Mouse (Mus musculus): ENCODE data around the gene Klf12. TPM values are rescaled to one million over a fixed set of nuclear protein-coding genes. Genes with fewer than 3 reads are reported as not detected.

Gene Klf12
- polyA plus RNA-seq, 1 experiment from 2014 or later = 45.1 TPM

- H3K4me1 ChIP-seq = no peaks in the 10 kb centered on the region
- H3K9me3 ChIP-seq = no peaks in the 10 kb centered on the region
- 94% methylated on average over 8 of the region's 8 CpGs for WGBS
- H3K27me3 ChIP-seq = no peaks in the 10 kb centered on the region
- no peak overlapping the region for H3K4me3 ChIP-seq
- H3K36me3 ChIP-seq = 0 out of 2 replicates have a peak, but pooled peaks cover 3% of the 10 kb centered on the region
- H3K27ac ChIP-seq (replicated peaks) = no peak overlapping the region
- no peak for ATAC-seq (replicated peaks)
- H3K4me2 ChIP-seq (replicated peaks) = no peak overlapping the region
- no peak overlapping the region for H3K9ac ChIP-seq (replicated peaks)
These were observed 87.3 kb downstream of the Klf12 start for GRCm38 (mm10) chr14:100197199-100197598.

- H3K9ac ChIP-seq (replicated peaks) = no peak overlapping the region
- H3K27me3 ChIP-seq = no peaks in the 10 kb centered on the region
- H3K4me1 ChIP-seq = no peaks in the 10 kb centered on the region
- H3K36me3 ChIP-seq = no peaks in the 10 kb centered on the region
- no peak overlapping the region for H3K27ac ChIP-seq (replicated peaks)
- WGBS = 86% methylated on average over 11 of the region's 11 CpGs
- ATAC-seq (replicated peaks) = no peak
- no peak overlapping the region for H3K4me2 ChIP-seq (replicated peaks)
- no peak overlapping the region for H3K4me3 ChIP-seq
- no peaks in the 10 kb centered on the region for H3K9me3 ChIP-seq
These were observed 94.8 kb downstream of the Klf12 start for GRCm38 (mm10) chr14:100189490-100190197.

DNA sequence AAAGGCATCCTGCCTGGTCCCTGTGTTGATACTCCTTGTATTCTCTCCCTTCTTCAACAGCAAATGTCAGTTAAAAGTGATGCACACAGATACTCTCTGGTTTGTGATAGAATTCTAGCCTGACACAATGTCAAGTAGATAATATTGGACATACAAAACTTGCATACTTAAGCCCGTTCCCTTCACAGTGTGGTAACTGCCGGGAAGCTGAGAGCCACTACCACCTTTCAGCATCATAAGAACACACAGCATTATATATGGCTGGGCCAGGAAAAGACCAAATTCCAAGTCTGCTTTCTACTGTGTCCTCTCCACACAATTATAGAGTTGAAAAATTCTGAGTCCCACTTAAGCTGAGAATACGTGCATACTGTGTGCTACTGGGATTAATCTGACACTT lies 97.1 kb downstream of the Klf12 start:
- 34% methylated on average over 3 of the region's 3 CpGs for WGBS
- H3K27me3 ChIP-seq = no peaks in the 10 kb centered on the region
- no peak overlapping the region for H3K4me3 ChIP-seq
- H3K36me3 ChIP-seq = no peaks in the 10 kb centered on the region
- no peaks in the 10 kb centered on the region for H3K9me3 ChIP-seq
- no peak overlapping the region for H3K27ac ChIP-seq (replicated peaks)
- H3K4me1 ChIP-seq = no peaks in the 10 kb centered on the region
- no peak overlapping the region for H3K4me2 ChIP-seq (replicated peaks)
- H3K9ac ChIP-seq (replicated peaks) = no peak overlapping the region
- ATAC-seq (replicated peaks) = no peak

- ATAC-seq (replicated peaks) = no peak
- no peak overlapping the region for H3K4me3 ChIP-seq
- H3K9me3 ChIP-seq = no peaks in the 10 kb centered on the region
- no peak overlapping the region for H3K9ac ChIP-seq (replicated peaks)
- H3K27me3 ChIP-seq = no peaks in the 10 kb centered on the region
- peaks cover 5% of the 10 kb centered on the region; the same call in 1 of the 2 replicates for H3K4me1 ChIP-seq
- WGBS = 80% methylated on average over 3 of the region's 3 CpGs
- H3K36me3 ChIP-seq = no peaks in the 10 kb centered on the region
- no peak overlapping the region for H3K27ac ChIP-seq (replicated peaks)
- no peak overlapping the region for H3K4me2 ChIP-seq (replicated peaks)
These were observed 106.7 kb downstream of the Klf12 start for GRCm38 (mm10) chr14:100177796-100178195.

DNA sequence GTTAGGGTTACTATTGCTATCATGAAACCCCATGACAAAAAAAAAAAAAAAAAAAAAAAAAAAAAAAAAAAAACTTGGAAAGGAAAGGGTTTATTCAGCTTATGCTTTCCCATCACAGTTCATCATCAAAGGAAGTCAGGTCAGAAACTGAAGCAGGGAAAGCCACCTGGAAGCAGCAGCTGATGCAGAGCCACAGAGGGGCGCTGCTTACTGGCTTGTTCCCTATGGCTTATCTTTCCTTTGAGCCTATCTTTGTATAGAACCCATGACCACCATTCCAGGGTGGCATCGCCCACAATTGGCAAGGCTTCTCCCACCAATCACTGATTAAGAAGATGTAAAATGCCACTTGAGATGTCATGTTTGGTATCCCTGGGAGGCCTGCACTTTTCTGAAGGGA lies 119.4 kb downstream of the Klf12 start:
- Histone ChIP-seq H3K9me3 (no peaks in the 10 kb centered on the region), H3K4me2 (replicated peaks) (no peak overlapping the region), H3K9ac (replicated peaks) (no peak overlapping the region), H3K4me3 (no peak overlapping the region), H3K4me1 (no peaks in the 10 kb centered on the region), H3K27ac (replicated peaks) (no peak overlapping the region), H3K36me3 (no peaks in the 10 kb centered on the region), H3K27me3 (no peaks in the 10 kb centered on the region)
- no peak for ATAC-seq (replicated peaks)
- 96% methylated on average over 2 of the region's 2 CpGs for WGBS

DNA sequence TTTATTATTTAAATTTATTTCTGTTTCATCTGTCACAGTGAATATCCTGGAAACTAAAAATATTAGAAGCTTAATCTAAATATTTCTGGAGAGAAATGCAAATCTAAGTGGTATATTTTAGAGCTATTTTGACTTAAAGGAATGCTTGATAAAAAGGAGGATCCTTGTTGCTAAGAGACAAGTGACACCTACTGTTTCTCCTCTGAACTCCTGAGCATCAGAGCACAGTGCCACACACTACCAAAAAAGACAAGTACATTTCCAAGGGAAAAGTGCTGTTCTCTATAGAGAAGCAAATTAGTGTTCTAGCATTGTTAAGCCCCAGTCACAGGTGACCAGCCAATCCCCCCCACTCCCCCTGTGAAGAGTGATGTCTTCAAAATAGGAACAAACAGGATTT lies 127.8 kb downstream of the Klf12 start:
- 0 out of 2 replicates have a peak, but pooled peaks have one; percentile 46 for ATAC-seq (replicated peaks)
- no peak overlapping the region for H3K4me2 ChIP-seq (replicated peaks)
- no peak overlapping the region for H3K9ac ChIP-seq (replicated peaks)
- no peaks in the 10 kb centered on the region for H3K9me3 ChIP-seq
- H3K27ac ChIP-seq (replicated peaks) = no peak overlapping the region
- no peak overlapping the region for H3K4me3 ChIP-seq
- H3K4me1 ChIP-seq = 0 out of 2 replicates have a peak, but pooled peaks cover 6% of the 10 kb centered on the region
- no peaks in the 10 kb centered on the region for H3K36me3 ChIP-seq
- H3K27me3 ChIP-seq = no peaks in the 10 kb centered on the region

DNA sequence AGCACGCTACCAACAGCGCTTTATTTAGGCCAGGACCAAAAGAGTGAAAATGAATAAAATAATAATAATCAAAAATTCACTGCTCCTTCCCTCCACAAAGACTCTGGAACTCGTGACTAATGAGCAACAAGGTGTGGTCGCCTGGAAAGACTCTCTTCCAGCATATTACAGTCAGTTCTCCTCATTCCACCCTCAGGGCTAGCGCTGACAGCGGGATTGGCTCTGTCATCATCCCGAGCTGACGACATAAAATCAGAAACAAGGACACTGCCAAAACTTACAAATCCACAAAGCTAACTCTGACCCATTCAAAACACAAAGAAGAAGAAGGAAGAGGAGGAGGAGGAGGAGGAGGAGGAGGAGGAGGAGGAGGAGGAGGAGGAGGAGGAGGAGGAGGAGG lies 136.8 kb downstream of the Klf12 start:
- no peak overlapping the region for H3K27ac ChIP-seq (replicated peaks)
- no peak overlapping the region for H3K9ac ChIP-seq (replicated peaks)
- H3K9me3 ChIP-seq = no peaks in the 10 kb centered on the region
- H3K4me3 ChIP-seq = no peak overlapping the region
- WGBS = 85% methylated on average over 8 of the region's 8 CpGs
- H3K4me1 ChIP-seq = no peaks in the 10 kb centered on the region
- no peak for ATAC-seq (replicated peaks)
- peaks cover 9% of the 10 kb centered on the region; the same call in 1 of the 2 replicates for H3K36me3 ChIP-seq
- H3K4me2 ChIP-seq (replicated peaks) = no peak overlapping the region
- H3K27me3 ChIP-seq = no peaks in the 10 kb centered on the region

DNA sequence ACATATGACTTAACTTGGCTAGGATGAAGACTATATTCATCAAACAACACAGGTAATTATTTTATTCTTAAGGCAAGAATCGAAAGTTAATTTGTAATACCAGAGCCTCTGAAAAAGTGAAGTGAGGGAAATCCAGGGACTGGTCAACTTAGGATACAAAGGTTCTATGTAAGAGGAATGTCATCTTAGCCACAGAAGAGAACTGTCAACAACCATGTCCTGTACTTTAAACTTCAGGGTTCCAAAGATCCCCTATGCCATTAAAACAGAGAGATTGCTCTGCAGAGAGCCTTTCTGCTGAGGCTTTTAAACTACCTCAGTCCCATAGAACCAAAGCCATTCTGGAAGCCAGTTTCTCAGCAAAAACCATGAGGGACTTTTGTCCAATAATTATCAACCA lies 144.1 kb downstream of the Klf12 start:
- ATAC-seq (replicated peaks) = no peak
- Histone ChIP-seq H3K4me2 (replicated peaks) (no peak overlapping the region), H3K9me3 (no peaks in the 10 kb centered on the region), H3K36me3 (peaks cover 4% of the 10 kb centered on the region; the same call in 1 of the 2 replicates), H3K4me3 (no peak overlapping the region), H3K27ac (replicated peaks) (no peak overlapping the region), H3K27me3 (no peaks in the 10 kb centered on the region), H3K9ac (replicated peaks) (no peak overlapping the region), H3K4me1 (no peaks in the 10 kb centered on the region)
- WGBS = 93% methylated on average over 1 of the region's 1 CpGs

GRCm38 (mm10) chr14:100134304-100134703 lies 150.2 kb downstream of the Klf12 start:
- Histone ChIP-seq H3K4me3 (no peak overlapping the region), H3K36me3 (no peaks in the 10 kb centered on the region), H3K27ac (replicated peaks) (no peak overlapping the region), H3K9ac (replicated peaks) (no peak overlapping the region), H3K4me2 (replicated peaks) (no peak overlapping the region), H3K27me3 (no peaks in the 10 kb centered on the region), H3K9me3 (no peaks in the 10 kb centered on the region), H3K4me1 (no peaks in the 10 kb centered on the region)
- WGBS = 94% methylated on average over 9 of the region's 9 CpGs
- ATAC-seq (replicated peaks) = no peak

DNA sequence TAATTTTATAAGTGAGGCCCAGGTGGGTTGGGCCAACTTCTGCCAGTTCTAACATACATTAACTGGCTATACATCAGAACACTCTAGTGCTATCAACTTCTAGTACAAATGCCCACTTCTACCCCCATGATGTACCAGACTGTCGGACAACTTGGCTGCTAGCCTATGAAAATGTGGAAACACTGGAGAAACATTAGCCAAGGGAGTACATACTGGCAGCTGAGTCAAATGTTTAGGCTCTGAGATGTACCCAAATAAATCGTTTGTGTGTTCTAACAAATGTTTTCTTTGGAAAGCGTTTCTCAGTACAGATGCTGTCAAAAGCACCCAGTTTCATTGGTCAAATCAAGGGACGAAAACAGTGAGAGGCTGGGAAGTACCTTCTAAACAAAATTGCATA lies 152.0 kb downstream of the Klf12 start:
- H3K9me3 ChIP-seq = no peaks in the 10 kb centered on the region
- 58% methylated on average over 4 of the region's 4 CpGs for WGBS
- 0 out of 2 replicates have a peak, but pooled peaks have one; percentile 41 for ATAC-seq (replicated peaks)
- H3K4me1 ChIP-seq = no peaks in the 10 kb centered on the region
- H3K36me3 ChIP-seq = no peaks in the 10 kb centered on the region
- no peaks in the 10 kb centered on the region for H3K27me3 ChIP-seq
- no peak overlapping the region for H3K27ac ChIP-seq (replicated peaks)
- no peak overlapping the region for H3K9ac ChIP-seq (replicated peaks)
- H3K4me3 ChIP-seq = no peak overlapping the region
- no peak overlapping the region for H3K4me2 ChIP-seq (replicated peaks)

GRCm38 (mm10) chr14:100126126-100126525 lies 158.4 kb downstream of the Klf12 start:
- Histone ChIP-seq H3K4me3 (no peak overlapping the region), H3K4me1 (no peaks in the 10 kb centered on the region; the same call in 1 of the 2 replicates), H3K27ac (replicated peaks) (no peak overlapping the region), H3K36me3 (no peaks in the 10 kb centered on the region), H3K27me3 (no peaks in the 10 kb centered on the region), H3K9me3 (no peaks in the 10 kb centered on the region), H3K4me2 (replicated peaks) (no peak overlapping the region), H3K9ac (replicated peaks) (no peak overlapping the region)
- WGBS = 81% methylated on average over 6 of the region's 6 CpGs
- no peak for ATAC-seq (replicated peaks)

DNA sequence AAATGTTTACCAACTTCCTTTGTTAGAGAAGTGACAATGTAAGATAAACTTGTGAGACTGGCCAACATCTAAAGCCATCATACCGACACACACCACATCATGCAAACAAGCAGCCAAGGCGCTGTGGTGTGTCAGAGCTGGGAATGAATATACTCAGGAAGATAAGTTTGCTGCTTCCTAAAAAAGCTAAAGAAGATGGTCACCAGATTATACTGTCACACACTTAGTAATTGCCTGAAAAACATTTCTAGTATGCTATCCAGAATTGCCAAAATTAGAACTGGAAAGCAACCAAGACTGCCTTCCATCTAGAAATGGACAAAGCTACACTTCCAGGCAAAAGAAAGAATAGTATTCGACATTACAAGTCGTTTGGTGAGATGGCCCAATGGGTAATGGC lies 163.4 kb downstream of the Klf12 start:
- whole genome bisulfite sequencing = 93% methylated on average over 4 of the region's 4 CpGs
- Histone ChIP-seq H3K4me2 (replicated peaks) (no peak overlapping the region), H3K27me3 (no peaks in the 10 kb centered on the region), H3K4me1 (no peaks in the 10 kb centered on the region; the same call in 1 of the 2 replicates), H3K27ac (replicated peaks) (no peak overlapping the region), H3K36me3 (no peaks in the 10 kb centered on the region), H3K9ac (replicated peaks) (no peak overlapping the region), H3K9me3 (no peaks in the 10 kb centered on the region), H3K4me3 (no peak overlapping the region)
- no peak for ATAC-seq (replicated peaks)

DNA sequence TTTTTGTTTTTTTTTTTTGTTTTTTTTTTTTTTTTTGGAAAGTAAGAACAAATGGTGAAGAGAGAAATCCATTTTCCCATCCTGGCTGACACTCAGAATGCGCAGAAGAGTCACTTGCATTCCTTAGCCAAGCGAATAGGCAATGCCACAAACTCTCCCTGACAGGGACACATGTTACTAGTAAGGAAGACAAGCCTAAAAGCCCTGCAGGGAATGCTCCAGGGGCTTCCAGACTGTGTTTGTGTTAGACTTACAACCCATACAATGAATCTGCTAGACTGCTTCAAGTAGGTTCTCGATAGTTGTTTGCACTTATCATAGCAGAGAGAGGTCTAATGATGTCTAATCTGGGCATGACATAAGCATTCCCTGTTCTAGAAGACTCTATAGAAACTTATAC lies 164.6 kb downstream of the Klf12 start:
- Histone ChIP-seq H3K9ac (replicated peaks) (no peak overlapping the region), H3K36me3 (no peaks in the 10 kb centered on the region), H3K4me1 (no peaks in the 10 kb centered on the region; the same call in 1 of the 2 replicates), H3K9me3 (no peaks in the 10 kb centered on the region), H3K27ac (replicated peaks) (no peak overlapping the region), H3K27me3 (no peaks in the 10 kb centered on the region), H3K4me3 (no peak overlapping the region), H3K4me2 (replicated peaks) (no peak overlapping the region)
- 68% methylated on average over 3 of the region's 3 CpGs for WGBS
- no peak for ATAC-seq (replicated peaks)

All from forebrain, embryonic 15.5 days (tissue).